Mouse (Mus musculus): ENCODE data around the gene Eif2ak4.

Eif2ak4 gene

DNA sequence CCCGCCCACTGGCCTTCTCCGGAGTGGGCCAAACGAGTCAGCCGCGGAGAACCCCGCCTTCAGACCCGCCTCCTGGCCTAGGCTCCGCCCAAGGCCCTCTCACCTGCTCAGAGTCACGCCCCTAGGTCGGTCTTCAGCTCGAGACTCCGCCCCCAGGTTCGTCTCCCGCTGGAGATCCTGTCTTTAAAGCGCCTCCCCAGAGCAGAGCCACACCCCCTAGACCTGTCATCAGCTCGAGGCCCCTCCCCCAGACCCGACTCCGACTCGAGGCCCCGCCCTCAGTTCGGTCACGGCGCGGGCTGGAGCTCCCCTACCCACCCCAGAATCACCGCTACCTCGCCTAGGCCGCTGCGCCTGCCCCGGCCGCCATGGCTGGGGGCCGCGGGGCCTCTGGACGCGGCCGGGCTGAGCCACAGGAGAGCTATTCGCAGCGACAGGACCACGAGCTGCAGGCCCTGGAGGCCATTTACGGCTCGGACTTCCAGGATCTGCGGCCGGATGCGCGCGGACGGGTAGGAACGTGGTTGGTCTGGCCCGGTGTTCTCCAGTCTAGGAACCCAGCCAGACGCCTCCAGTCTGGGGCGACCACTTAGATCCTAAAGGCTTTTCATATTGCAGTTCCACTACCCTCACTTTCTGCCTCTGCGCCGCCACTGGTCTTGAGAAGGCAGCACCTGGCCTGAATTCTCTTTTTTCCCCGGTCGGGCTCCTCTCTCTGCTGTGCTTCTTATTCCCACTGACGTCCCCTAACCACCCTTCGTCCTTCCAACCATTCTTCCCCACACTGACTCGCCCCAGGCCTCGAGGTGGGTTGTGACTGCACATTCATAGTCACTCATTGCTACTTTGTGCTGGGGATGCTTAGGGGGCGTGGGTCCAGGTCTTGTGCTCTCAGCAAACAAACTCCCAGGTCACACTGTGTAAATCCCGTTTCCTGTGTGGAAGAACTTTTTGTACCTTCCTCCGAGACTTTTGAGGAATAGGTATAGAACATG is at the start of gene Eif2ak4:
Gene Eif2ak4 (plus strand): TSS at position 278 of the 995 bp plus-strand sequence.
- peak; percentile 96 for DNase-seq (ENCODE audit: low read depth, low spot score)

DNA sequence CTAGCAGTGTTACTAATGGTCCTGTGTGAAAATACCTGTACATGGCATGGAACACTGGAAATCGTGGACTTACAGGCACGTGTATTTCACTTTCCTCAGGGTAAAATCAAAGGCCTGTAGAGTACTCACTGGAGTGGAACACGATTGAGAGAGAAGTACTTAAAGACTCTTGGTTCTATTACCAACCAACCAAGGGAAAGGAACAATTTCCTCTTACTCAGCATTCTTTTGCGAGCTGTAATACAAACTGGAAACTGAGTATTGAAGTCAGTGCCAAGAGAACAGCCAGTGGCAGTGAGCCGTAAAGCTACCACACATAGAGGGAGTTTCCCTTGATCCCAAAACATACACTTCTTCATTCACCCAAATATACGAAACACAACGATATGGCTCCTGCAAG is 47.1 kb upstream of the Eif2ak4 start:
- no peak for DNase-seq (ENCODE audit: low read depth, low spot score)

DNA sequence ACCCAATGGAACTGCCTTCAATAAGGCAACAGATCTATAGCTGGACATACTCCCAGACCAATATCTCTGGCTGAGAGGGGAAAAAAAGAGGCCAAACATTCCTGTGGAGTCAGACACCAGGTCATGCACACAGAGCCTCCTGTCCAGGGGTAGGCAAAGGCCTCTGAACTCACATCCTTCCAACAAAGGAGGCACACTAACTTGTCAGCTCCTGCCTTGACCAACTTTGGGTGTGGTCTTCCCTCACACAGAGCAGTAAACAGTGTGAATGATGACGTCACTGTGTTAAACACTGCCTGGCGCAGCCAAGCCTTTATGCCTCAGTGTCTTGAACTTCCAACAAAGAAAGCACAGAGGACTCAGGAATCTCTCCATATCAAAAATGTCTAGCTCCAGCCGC is 44.5 kb upstream of the Eif2ak4 start:
- DNase-seq (ENCODE audit: low read depth, low spot score), result no peak

DNA sequence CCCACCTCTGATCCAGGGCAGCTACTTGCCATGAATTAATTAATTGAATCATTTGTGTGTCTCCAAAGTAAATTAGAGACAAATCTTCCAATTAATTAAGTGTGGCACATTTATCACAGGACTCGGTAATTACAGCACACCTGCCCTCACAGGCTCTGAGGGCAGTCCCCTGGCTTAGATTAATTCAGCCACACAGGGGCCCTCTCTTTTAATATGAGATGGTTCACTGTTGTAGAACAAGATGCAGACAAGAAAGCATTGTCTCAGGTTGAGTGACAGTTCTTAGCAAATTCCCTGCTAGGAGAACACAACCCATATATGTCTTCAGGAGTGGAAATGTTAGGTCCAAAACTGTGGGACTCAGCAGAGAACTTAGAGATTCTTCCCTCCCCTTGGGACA is 42.9 kb upstream of the Eif2ak4 start:
- DNase-seq (ENCODE audit: low read depth, low spot score), result no peak

DNA sequence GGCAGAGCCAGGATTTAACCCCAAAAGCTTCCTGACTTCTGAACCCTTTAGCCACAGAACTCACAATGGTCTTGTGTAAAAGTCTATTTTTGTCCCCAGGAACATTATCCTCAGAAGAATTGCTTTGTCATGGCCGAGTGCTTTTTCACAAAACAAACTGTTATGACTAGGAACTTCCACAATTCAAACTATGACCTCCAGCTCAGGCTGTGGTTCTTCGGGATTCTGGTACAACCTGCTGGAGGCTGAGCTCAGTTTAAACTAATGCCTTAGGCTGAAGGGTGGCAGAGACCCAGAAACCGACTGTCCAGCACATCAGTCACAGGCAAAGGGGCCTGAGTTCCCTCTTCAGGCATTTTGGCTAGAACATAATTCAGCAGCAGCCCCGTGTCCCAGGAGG is 34.9 kb upstream of the Eif2ak4 start:
- no peak for DNase-seq (ENCODE audit: low read depth, low spot score)

DNA sequence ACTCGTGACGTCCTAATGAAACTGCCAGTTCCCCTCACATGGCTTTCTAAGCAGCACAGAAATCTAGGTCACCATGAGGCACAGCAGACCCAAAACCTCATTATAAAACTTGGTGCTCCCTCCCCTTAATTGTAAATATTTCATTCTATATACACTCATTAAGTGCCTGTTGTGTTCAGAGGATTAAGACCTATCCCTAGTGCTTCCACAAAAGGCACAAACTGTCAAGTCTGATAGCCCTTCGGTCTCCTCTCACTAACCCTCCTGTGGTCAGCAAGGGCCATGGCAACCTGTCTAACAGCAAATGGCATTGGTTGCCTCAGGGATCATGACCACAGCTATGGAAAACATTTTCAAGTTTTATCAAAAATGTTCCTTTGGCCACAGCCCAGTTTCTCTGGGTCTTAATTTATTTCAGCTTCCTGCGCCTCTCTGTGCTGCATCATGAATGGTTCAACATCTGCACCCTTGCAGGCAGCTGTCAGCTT is 34.5 kb upstream of the Eif2ak4 start:
- no peak for DNase-seq (ENCODE audit: low read depth, low spot score)

DNA sequence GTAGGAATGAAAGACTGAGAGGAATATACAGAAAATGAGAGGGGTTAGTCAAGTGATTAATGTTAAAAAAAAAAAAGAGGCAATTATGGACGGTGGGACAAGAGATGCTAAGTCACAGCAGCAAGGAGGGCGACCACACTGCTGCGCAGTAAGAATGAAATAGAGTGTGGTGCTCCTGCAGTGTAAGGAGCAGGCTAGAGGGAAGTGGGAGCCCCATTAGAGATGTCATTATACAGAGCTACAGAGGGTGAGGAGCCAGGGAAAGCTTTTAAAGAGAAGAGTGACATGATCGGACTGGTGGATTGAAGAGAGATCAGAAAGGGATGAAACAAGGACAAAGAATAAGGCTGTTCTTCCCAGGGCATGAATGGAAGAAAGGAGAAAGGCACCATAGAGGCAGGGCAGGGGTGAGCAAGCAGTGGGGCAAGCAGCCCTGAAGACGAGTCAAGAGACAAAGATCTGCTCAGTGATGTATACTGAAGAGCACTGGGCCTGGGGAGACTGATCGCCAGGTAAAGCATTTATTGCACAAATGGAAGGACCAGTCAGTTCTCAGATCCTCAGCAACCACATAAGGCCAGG is 33.2 kb upstream of the Eif2ak4 start:
- DNase-seq (ENCODE audit: low read depth, low spot score), result no peak

DNA sequence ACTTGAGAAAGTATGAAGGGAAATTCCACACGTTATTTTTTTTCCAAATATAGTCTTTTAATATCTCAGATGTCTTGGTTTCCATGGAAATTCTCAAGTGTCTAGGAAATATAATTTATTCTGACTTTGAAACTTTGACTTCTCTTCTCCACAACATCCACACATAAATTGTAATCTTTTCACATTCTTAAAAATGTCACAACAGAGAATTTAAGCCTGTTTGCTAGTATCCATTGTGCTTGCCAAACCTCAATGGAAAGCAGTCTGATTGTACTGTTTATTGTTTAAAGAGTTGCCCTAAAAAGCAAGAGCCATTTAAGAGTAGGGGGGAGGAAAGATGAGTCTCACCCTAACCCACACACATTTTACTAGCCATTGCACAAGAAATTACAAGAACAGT is 16.6 kb upstream of the Eif2ak4 start:
- DNase-seq (ENCODE audit: low read depth, low spot score), result no peak

DNA sequence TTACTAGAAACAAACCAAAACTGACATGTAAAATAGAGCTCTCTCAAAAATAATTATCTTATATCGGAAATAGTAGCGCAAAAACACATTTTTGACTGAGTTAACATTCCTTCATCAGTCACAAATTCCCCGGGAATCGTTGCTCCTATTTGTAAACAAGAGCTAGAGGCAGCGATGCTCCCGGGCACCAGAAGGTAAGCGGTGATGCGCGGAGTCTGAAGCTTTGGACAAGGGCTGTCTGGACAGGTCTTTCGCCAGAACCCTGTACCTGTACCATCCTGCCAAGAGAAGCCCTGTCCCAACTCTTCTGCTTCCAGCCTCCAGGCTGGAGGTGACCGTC is 15.9 kb upstream of the Eif2ak4 start:
- DNase-seq (ENCODE audit: low read depth, low spot score), result no peak

DNA sequence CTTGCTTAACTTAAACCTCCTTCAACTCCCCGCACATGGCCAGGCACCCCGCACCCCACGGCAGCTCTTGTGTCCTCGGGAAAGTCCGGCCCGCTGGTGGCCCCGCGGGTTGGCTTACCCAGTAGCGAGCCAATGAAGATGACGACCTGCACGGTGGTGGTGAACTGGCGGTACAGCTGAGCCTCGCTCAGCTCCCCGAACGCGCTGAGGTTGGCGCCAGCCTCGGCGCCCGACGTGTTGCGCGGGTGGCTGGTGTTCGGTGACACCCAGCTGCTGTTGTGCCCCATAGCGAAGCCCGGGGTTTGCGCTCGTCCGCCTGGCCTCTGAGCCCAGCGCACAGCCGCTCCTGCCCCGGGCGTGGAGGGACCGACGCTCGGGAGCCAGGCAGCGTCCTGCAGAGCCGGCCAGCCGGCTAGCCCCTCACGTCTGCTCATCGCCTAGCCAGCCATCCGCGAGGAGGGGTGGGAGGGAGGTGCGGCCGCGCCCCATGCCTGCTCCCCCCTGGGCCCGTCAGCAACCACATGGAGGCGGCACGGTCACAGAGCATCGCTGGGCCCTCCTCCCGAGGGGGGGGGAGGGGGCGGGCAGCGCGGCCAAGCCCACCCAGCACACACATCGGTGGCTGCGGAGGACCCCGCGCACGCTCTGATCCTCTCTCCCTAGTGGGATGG is 15.4 kb upstream of the Eif2ak4 start, which contains the start of gene Gpr176:
Gene Gpr176 (minus strand): TSS at position 519 of the 671 bp plus-strand sequence.
- DNase-seq (ENCODE audit: low read depth, low spot score), result peak; percentile 30

DNA sequence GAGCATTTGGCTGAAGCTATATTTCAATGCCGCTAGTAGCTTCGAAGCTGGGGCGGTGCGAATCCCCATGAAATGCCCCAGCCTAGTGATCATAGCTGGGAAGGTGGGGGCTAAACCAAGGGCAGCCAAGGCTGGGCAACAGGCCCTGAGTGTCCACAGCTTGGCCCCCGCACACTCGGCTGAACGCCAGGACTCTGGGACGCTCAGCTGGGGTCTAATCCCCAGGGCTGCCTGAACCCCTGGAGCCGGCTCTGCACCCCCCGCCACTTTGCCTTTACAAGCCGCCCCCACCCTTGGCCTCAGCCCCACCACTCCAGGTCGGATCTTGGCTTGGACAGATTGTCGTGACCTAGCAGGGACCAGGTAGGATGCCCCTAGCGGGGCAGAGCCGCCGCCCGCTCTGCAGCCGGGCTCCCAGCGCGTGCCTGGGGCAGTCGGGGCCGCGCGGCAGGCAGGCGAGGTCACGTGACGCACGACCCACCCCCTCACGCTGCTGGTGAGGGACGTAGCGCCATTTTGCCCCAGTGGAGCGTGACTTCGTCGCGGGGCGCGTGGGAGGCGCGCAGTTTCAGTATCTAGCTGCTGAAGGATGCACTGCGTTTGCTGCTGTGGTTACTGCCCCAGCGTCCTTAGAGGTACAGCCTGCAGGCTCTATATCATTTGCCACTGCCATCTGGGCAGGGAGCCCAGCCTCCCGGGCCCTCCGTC is 14.7 kb upstream of the Eif2ak4 start:
- DNase-seq (ENCODE audit: low read depth, low spot score), result peak; percentile 73

DNA sequence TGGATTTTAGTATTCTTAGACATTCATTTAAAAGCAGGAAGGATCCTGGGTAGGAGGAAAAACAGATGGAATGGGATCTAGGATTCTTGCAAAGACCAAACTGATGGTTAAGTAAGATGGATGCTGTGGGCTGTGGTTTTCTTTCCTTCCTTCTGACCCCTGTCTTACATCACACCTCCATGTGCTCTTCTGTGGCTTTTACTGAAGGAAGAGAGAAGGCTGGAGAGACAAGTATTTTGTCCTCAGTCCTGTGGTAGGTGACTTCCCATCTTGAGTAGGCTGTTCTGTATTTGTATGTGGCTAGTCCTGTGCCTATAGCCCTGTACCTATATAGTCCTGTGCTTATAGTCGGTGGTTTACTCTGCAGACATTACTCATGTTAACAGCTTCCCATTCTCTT is 12.9 kb upstream of the Eif2ak4 start:
- DNase-seq (ENCODE audit: low read depth, low spot score), result no peak

DNA sequence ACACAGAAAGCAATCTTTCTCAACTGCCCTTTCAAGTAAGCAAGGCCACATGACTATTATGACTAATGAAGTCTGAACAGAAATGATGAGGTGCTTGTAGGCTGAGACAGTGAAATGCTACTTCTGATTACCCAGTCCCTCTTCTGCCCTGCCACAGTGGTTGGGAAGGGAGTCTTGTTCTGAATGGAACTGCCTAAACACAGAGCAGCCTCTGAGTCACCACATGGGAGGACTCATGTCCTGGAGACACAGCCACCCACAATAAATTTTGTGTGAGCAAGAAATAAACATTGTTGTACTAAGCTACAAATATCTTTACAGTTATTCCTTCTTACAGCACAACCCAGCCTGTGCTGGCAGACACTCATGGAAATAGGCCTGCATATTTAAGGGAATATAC is 12.5 kb upstream of the Eif2ak4 start:
- no peak for DNase-seq (ENCODE audit: low read depth, low spot score)

DNA sequence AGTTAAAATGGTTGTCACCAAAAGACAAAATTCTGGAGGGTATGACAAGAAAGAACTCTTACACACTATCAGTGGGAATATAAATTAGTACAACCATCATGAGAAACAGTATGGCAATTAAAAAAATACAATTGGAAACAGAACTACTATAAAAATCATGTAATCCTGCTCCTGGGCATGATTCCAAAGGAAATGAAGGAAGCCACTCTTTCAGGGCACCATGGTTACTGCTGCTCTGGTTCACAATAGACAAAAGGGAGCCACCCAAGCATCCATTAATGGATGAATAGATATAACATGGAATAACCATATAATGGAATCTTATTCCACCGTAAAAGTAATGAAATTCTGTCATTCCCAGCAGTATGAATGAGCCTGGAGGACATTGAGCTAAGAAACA is 8.7 kb upstream of the Eif2ak4 start:
- no peak for DNase-seq (ENCODE audit: low read depth, low spot score)

DNA sequence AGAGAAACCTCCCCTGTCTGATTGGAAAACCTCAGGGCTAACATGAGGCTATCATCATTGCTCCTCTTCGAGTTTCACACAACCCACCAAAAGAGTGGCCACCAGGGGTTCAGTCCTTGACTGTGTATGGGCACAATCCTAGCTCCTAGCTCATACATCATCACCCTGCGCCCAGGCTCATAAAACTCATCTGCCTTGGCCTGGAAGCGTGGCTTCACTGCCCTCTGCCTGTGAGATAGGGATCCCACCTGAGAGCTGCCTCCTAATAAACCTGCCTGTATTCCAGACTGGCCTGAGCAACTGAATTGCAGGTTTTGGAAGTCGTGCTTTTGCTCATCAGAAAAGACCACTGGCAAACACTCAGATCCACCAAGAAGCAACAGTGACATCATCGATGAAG is 5.0 kb upstream of the Eif2ak4 start:
- DNase-seq (ENCODE audit: low read depth, low spot score), result no peak

DNA sequence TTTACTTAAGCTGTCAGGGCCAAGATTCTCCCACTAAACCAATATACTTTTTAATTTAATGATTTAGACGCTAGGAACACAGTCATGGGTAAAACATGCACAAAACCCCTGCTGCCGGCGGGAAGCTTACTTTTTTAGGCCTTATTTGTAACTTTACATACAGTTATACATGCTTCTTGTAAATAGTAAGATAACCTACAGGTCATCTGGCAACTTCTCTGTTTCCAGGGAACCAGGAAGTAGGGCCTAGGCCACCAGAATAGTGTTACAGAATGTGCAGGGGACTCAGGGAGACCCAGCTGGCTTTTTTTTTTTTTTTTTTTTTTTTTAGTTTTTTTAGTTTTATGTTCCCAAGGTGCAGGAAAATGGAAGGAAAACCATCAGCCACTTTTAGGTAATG is 1.2 kb downstream of the Eif2ak4 start:
- no peak for DNase-seq (ENCODE audit: low read depth, low spot score)

DNA sequence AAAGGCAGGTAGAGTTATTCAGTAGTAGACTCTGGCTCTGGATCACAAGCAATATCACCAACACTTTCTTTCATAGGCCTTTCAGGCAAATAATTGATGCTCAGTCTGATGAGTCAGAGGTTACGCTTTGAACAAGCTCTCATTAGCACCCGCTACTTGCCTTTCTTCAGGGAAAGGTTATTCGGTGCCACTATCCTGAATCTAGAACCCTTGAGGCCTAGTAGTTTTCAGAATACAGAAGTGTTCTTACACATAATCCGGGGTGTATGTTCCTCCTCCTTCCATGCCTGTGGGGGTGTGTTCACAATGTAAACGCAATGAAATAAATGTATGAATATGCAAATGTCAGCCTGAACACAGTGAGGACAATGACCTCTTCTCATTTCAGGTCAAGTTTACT is 1.7 kb downstream of the Eif2ak4 start:
- no peak for DNase-seq (ENCODE audit: low read depth, low spot score)

DNA sequence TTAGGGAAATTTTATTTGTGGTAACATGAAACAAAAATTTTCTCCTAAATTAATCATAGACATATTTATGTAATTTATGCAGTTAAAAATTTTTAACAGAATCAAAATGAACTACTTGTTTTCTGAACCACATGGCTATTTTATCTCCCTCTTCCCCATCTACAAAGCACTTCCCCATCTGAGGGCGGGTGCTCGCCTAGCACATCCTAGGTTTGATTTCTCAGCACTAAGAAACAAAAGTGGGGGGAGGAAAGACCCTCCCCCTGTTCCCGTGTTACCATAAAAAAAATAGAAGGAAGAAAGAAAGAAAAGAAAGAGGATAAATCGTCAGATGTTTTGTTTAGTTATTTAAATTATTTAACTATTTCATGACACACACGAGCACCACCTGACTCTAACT is 2.8 kb downstream of the Eif2ak4 start:
- no peak for DNase-seq (ENCODE audit: low read depth, low spot score)

DNA sequence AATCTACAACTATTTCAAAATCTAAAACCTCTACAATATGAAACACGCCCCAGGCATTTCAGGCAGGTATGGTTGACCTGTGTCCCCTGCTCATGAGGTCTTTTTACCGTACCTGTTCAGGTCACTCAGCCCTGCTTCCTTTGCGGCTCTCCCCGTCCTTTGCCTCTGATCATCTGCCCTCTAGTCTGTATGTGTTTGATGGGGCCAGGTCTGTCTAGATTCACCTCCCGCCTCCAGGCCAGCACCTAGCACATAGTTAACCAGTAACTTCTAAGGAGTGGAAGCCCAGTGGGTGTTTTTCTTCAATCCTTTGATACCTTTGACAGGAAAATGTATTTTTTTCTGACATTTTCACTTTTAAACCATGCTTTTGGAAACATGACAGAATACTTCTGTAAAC is 11.3 kb downstream of the Eif2ak4 start:
- DNase-seq (ENCODE audit: low read depth, low spot score), result no peak

DNA sequence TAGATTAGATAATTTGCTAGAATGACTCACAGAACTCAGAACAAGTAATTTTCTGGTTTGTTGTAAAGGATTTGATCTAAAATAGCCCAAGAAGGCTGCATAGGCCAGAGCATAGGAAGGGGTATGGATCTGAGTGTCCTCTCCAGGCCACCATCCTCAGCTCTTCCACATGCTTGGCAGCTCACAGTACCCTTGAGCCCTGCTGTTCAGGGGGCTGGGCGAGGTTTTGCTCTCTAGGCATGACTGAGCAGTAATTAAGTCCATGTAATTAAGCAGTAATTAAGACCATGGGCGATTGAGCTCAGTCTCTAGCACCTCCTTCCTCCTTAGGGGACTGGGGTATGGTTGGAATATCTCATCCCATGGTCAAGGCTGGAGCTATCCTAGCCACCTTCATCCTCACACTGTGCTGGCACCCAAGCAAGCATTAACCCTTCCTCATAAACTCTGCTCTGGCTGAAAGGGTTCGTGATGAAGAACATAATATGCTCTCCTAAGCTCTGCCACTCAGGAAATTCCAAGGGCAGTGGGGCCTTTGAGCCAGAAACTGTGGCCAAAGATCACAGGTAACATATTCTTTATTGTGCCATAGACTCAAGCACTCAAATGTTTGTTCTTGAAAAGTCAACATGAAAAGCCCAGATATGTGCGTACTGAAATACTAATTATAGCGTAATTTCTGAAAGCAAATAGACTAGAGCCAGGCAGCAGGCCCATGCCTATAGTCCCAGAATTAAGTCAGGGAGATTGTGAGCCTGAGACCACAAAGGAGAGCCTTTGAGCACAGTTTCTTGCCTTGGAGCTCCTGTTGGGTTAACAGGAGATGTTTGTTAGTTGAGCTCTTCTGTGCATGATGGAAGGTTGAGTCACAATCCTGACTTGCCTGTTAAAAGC is 13.7 kb downstream of the Eif2ak4 start:
- DNase-seq (ENCODE audit: low read depth, low spot score), result no peak

DNA sequence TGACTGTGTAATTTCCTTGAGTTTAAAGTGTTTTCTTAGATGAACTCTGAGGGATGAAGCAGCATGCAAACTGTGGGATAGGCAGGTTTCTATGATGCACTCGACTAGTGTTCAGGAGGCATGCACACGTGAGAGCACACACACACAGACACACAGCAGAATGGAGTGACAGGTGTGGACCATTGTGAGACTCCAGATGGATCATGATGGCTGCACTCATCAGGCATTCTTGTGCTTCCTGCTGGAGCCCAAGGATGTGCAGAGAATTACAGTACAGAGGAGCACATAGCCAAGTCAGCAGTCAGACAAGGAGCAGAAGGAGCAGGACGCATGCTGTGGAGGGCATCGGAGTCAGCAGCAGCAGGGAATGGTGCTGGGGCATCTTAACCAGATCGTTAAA is 15.9 kb downstream of the Eif2ak4 start:
- no peak for DNase-seq (ENCODE audit: low read depth, low spot score)
